ENCODE assay signal across 9 mouse cellular contexts in the genomic region with DNA sequence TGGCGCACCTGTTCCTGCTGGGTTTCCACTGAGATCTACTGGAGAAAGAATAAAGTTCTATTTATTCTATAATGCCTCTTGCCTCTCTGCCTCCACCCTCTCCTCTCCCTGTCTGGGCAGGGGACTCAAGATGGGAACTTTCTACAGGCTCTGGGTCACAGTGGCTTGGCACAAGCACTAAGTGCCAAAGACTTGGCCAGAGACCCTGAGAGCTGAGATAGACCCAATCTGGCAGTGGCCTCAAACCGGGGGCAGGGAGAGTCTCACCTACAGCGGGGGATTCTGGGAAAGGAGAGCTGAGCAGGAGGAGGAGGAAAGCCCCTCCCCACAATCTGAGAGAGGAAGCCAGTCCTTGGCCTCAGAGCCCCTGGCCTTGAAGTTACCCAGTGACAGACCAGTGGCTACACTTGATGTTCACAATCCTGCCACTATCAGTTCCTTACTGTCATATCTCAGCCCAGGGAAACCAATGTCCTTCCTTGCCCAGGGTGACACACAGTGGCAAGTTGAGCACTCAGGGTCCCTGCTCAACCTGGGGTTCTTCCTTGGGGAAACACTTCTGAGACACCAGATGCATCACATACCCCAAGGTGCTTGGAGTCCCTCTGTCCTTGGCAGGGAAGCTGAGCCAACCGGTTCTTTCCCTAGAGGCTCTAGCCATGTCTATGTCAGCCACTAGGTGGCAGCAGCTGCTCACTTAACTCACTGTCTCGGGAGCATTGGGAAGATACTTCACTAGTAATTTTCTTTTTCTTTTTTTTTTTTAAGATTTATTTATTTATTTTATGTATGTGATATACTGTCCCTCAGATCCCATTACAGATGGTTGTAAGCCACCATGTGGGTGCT. TPM values are rescaled to one million over a fixed set of nuclear protein-coding genes. Genes with fewer than 3 reads are reported as not detected.
DNase-seq lines count a peak whose midpoint lies in the region; ATAC-seq and TF ChIP-seq lines count a peak whose summit lies in the region.
"Had no signal": no experiment of that assay in that cellular context is flagged by ENCODE, and none has a peak within 500 bp of the region (broad histone marks: within the 10 kb centered on the region; RNA-seq: fewer than 3 reads in every experiment).

No protein-coding gene starts in this region.

- no peak overlapping the region for H3K4me3 ChIP-seq in embryonic facial prominence, embryonic 10.5 days
- H3K4me3 ChIP-seq in hindbrain, postnatal 0 days (ENCODE audit: low read length) = no peak overlapping the region
- H3K4me3 ChIP-seq: stomach, embryonic 15.5 days had no signal

- 52% methylated on average over 5 of the region's 5 CpGs for WGBS in embryonic facial prominence, embryonic 10.5 days
- 49% methylated on average over 5 of the region's 5 CpGs for WGBS in hindbrain, postnatal 0 days

- H3K4me2 ChIP-seq in hindbrain, postnatal 0 days (ENCODE audit: low read depth, low read length) = no peak overlapping the region
- H3K4me2 ChIP-seq: stomach, embryonic 15.5 days had no signal

- ATAC-seq in hindbrain, postnatal 0 days = peak; percentile 61

- peaks cover 21% of the 10 kb centered on the region for H3K4me1 ChIP-seq in embryonic facial prominence, embryonic 10.5 days
- peaks cover 9% of the 10 kb centered on the region; the same call in 1 of the 2 replicates for H3K4me1 ChIP-seq in hindbrain, postnatal 0 days (ENCODE audit: insufficient read depth, low read length)

- no peaks in the 10 kb centered on the region for H3K9me3 ChIP-seq in embryonic facial prominence, embryonic 10.5 days
- H3K9me3 ChIP-seq in hindbrain, postnatal 0 days (ENCODE audit: low read length) = no peaks in the 10 kb centered on the region
- H3K9me3 ChIP-seq: stomach, embryonic 15.5 days had no signal

- peaks cover 56% of the 10 kb centered on the region for H3K36me3 ChIP-seq in embryonic facial prominence, embryonic 10.5 days (replicated peaks)
- peaks cover 12% of the 10 kb centered on the region for H3K36me3 ChIP-seq in hindbrain, postnatal 0 days (ENCODE audit: insufficient read depth, low read length)

- TF ChIP-seq CTCF in hindbrain, postnatal 0 days (IDR thresholded peaks at IDR 0.05; ENCODE audit: low read depth) = peak; percentile 87

- DNase-seq in adrenal gland, adult (ENCODE audit: inconsistent age in 2 of 2, low spot score in 1 of 2) = peak; percentile 82 to 94
- no peak for DNase-seq in adrenal gland, adult 8-10 months
- DNase-seq in urinary bladder, postnatal 14 days (ENCODE audit: low spot score) = peak; percentile 84
- DNase-seq in urinary bladder, adult 2 months (ENCODE audit: low spot score) = no peak
- peak; percentile 75 for DNase-seq in embryonic facial prominence, embryonic 10.5 days (ENCODE audit: low spot score)
- peak; percentile 90 for DNase-seq in hindbrain, postnatal 0 days (ENCODE audit: low spot score)
- peak; percentile 74 to 80 for DNase-seq in lung, adult 18-20 months
- peak; percentile 84 to 90 for DNase-seq in right cerebral cortex, postnatal 10 days (ENCODE audit: low spot score in 2 of 2)

- H3K9ac ChIP-seq in hindbrain, postnatal 0 days (replicated peaks; ENCODE audit: low read length) = no peak overlapping the region
- H3K9ac ChIP-seq: stomach, embryonic 15.5 days had no signal

- no peak overlapping the region for H3K27ac ChIP-seq in embryonic facial prominence, embryonic 10.5 days (replicated peaks)
- no peak overlapping the region for H3K27ac ChIP-seq in hindbrain, postnatal 0 days
- H3K27ac ChIP-seq: stomach, embryonic 15.5 days had no signal

- peaks cover 5% of the 10 kb centered on the region; the same call in 1 of the 2 replicates for H3K27me3 ChIP-seq in embryonic facial prominence, embryonic 10.5 days (replicated peaks; ENCODE audit: low read depth, poor library complexity, severe bottlenecking)
- no peaks in the 10 kb centered on the region for H3K27me3 ChIP-seq in hindbrain, postnatal 0 days (ENCODE audit: insufficient read depth, low read length)

RNA-seq across cellular contexts. Expression of a gene that starts 7.7 kb away (rescaled TPM):
- not detected for total RNA-seq in adrenal gland, adult 8-10 months (2022)
- 0.55 and 0.87 TPM in 2 replicates for polyA plus RNA-seq in urinary bladder, adult 2 months (2012; rRNA removed)
- 0.25 TPM in 1 of 2 replicates, not detected in the other for polyA plus RNA-seq in embryonic facial prominence, embryonic 10.5 days (2016; fragmentation: Nextera tagmentation; extraction: Ambion mirVana)
- 0.75 and 5.0 TPM in 2 replicates for total RNA-seq in hindbrain, postnatal 0 days (2014; rRNA removed)
- 4.8 and 5.9 TPM in 2 replicates for polyA plus RNA-seq in hindbrain, postnatal 0 days (2015; fragmentation: Nextera tagmentation; extraction: Ambion mirVana)

RNA-seq across cellular contexts. Expression of a gene that starts 47.5 kb away (rescaled TPM):
- total RNA-seq in adrenal gland, adult 8-10 months (2022) = 10 to 100 TPM; 21.3 to 36.8 (median 30.8) TPM
- polyA plus RNA-seq in urinary bladder, adult 2 months (2012; rRNA removed) = 8.5 and 13.7 TPM in 2 replicates
- polyA plus RNA-seq in embryonic facial prominence, embryonic 10.5 days (2016; fragmentation: Nextera tagmentation; extraction: Ambion mirVana) = 34.0 and 35.6 TPM in 2 replicates
- 16.9 and 19.2 TPM in 2 replicates for total RNA-seq in hindbrain, postnatal 0 days (2014; rRNA removed)
- polyA plus RNA-seq in hindbrain, postnatal 0 days (2015; fragmentation: Nextera tagmentation; extraction: Ambion mirVana) = 8.1 and 9.5 TPM in 2 replicates

RNA-seq across cellular contexts. Expression of a gene that starts 48.9 kb away (rescaled TPM):
- 1 to 10 TPM; 3.1 to 8.3 (median 6.1) TPM for total RNA-seq in adrenal gland, adult 8-10 months (2022)
- 4.7 and 6.0 TPM in 2 replicates for polyA plus RNA-seq in urinary bladder, adult 2 months (2012; rRNA removed)
- polyA plus RNA-seq in embryonic facial prominence, embryonic 10.5 days (2016; fragmentation: Nextera tagmentation; extraction: Ambion mirVana) = 332 and 336 TPM in 2 replicates
- 43.8 and 44.4 TPM in 2 replicates for total RNA-seq in hindbrain, postnatal 0 days (2014; rRNA removed)
- polyA plus RNA-seq in hindbrain, postnatal 0 days (2015; fragmentation: Nextera tagmentation; extraction: Ambion mirVana) = 34.2 and 39.1 TPM in 2 replicates

Comparison
In these comparisons a context has a peak if more than half of its experiments do, and no peak if none do; other contexts are left out.
1. DNase-seq: peak in adrenal gland, adult (2 of 2), urinary bladder, postnatal 14 days (single experiment), embryonic facial prominence, embryonic 10.5 days (single experiment), hindbrain, postnatal 0 days (single experiment), lung, adult 18-20 months (2 of 2) and right cerebral cortex, postnatal 10 days (2 of 2); none in adrenal gland, adult 8-10 months (single experiment) and urinary bladder, adult 2 months (single experiment).